Mouse (Mus musculus) myocyte (in vitro differentiated cells): ENCODE data around the gene Mlst8. TPM values are rescaled to one million over a fixed set of nuclear protein-coding genes. Genes with fewer than 3 reads are reported as not detected.
A peak's percentile ranks its signal among the peaks of the same experiment; 100 is the strongest.

Experiments used
- H3K27me3 ChIP-seq: one replicate; pipeline ENCODE4 v1.6.1; 2011; ENCODE audit not compliant: control insufficient read depth, insufficient read depth, insufficient read length
- H3K36me3 ChIP-seq: one replicate; pipeline ENCODE4 v1.6.1; 2011; ENCODE audit not compliant: control insufficient read depth, insufficient read depth
- H3K4me2 ChIP-seq: one replicate; pipeline ENCODE4 v1.6.1; 2011; ENCODE audit warnings: low read depth, control low read depth
- H3K4me3 ChIP-seq: one replicate; pipeline ENCODE4 v1.5.1; 2011; ENCODE audit warnings: mild to moderate bottlenecking, control low read depth, moderate library complexity
- H3K79me2 ChIP-seq: one replicate; pipeline ENCODE4 v1.6.1; 2011; ENCODE audit not compliant: control insufficient read depth, insufficient read depth
- H3ac ChIP-seq: one replicate; pipeline ENCODE4 v1.6.1; 2011; ENCODE audit not compliant: control insufficient read depth, insufficient read length
- CEBPB ChIP-seq: IDR thresholded peaks from 2 replicates; pipeline ENCODE4 v1.6.1; 2011; ENCODE audit warnings: mild to moderate bottlenecking, moderate library complexity; ENCODE audit not compliant: poor library complexity, insufficient read depth, severe bottlenecking
- E2F4 ChIP-seq: IDR thresholded peaks from one replicate; pipeline ENCODE4 v1.6.1; 2011; ENCODE audit warnings: mild to moderate bottlenecking, control low read depth, moderate library complexity; ENCODE audit not compliant: insufficient read depth
- MAX ChIP-seq: IDR thresholded peaks from one replicate; pipeline ENCODE4 v1.6.1; 2011; ENCODE audit warnings: low read depth, mild to moderate bottlenecking, control low read depth
- MYOD1 ChIP-seq, 3 experiments: IDR thresholded peaks; one replicate each; pipeline ENCODE4 v1.6.1; 2011; ENCODE audit warnings: control low read depth in 2 of 3, low read depth in 2 of 3, mild to moderate bottlenecking in 2 of 3, moderate library complexity in 1 of 3; ENCODE audit not compliant: insufficient read length in 2 of 3, control insufficient read depth in 1 of 3
- MYOG ChIP-seq, 3 experiments: IDR thresholded peaks; one replicate each; pipeline ENCODE4 v1.6.1; 2011; ENCODE audit warnings: control low read depth in 2 of 3, low read depth in 2 of 3, mild to moderate bottlenecking in 2 of 3; ENCODE audit not compliant: insufficient read length in 2 of 3, control insufficient read depth in 1 of 3, insufficient read depth in 1 of 3
- POLR2A ChIP-seq: IDR thresholded peaks from one replicate; pipeline ENCODE4 v1.6.1; 2011; ENCODE audit warnings: low read depth, mild to moderate bottlenecking, control low read depth, moderate library complexity; ENCODE audit not compliant: insufficient read length
- POLR2AphosphoS2 ChIP-seq: IDR thresholded peaks from one replicate; pipeline ENCODE4 v1.6.1; 2011; ENCODE audit warnings: low read depth, control low read depth; ENCODE audit not compliant: insufficient read length
- REST ChIP-seq: IDR thresholded peaks from one replicate; pipeline ENCODE4 v1.6.1; 2011; ENCODE audit warnings: mild to moderate bottlenecking, control low read depth, moderate library complexity; ENCODE audit not compliant: insufficient read depth, insufficient read length
- SRF ChIP-seq: IDR thresholded peaks from one replicate; pipeline ENCODE4 v1.6.1; 2011; ENCODE audit warnings: low read depth; ENCODE audit not compliant: control insufficient read depth, insufficient read length
- TCF12 ChIP-seq: IDR thresholded peaks from one replicate; pipeline ENCODE4 v1.6.1; 2011; ENCODE audit warnings: mild to moderate bottlenecking, control low read depth; ENCODE audit not compliant: poor library complexity, insufficient read depth, severe bottlenecking
- TCF3 ChIP-seq: IDR thresholded peaks from one replicate; pipeline ENCODE4 v1.6.1; 2011; ENCODE audit warnings: low read depth, control low read depth; ENCODE audit not compliant: insufficient read length
- USF1 ChIP-seq: IDR thresholded peaks from one replicate; pipeline ENCODE4 v1.6.1; 2011; ENCODE audit warnings: low read depth, mild to moderate bottlenecking, control low read depth, moderate library complexity
- polyA plus RNA-seq: library from polyadenylated mRNA; unstranded; fragments of >200 nt; fragmentation: generic; extraction: Trizol; gene quantifications from one replicate; pipeline ENCODE4 v1.2.1, GENCODE M21; 2012; ENCODE audit warnings: missing spikeins

Gene Mlst8
- polyA plus RNA-seq, 1 experiment, result 16.5 TPM

GRCm38 (mm10) chr17:24524734-24525133 lies 45.9 kb upstream of the Mlst8 start:
- TF ChIP-seq TCF3 (no peak), E2F4 (no peak), POLR2A (no peak), MYOD1 (IDR thresholded peaks at IDR 0.05; ENCODE audit: control insufficient read depth in 1 of 3, insufficient read length in 2 of 3, low read depth in 2 of 3) (no peak), REST (no peak), CEBPB (no peak), POLR2AphosphoS2 (no peak), TCF12 (no peak), MYOG (IDR thresholded peaks at IDR 0.05; ENCODE audit: control insufficient read depth in 1 of 3, insufficient read depth in 1 of 3, insufficient read length in 2 of 3, low read depth in 2 of 3) (no peak), SRF (no peak), MAX (no peak), USF1 (no peak)
- no peak overlapping the region for H3K4me3 ChIP-seq
- H3ac ChIP-seq, result no peak overlapping the region
- no peaks in the 10 kb centered on the region for H3K36me3 ChIP-seq
- peaks cover 85% of the 10 kb centered on the region for H3K79me2 ChIP-seq
- H3K27me3 ChIP-seq, result no peaks in the 10 kb centered on the region
- no peak overlapping the region for H3K4me2 ChIP-seq

GRCm38 (mm10) chr17:24520450-24520849 lies 41.6 kb upstream of the Mlst8 start:
- H3K36me3 ChIP-seq, result peaks cover 12% of the 10 kb centered on the region
- H3ac ChIP-seq, result no peak overlapping the region
- peaks cover 59% of the 10 kb centered on the region for H3K79me2 ChIP-seq
- H3K4me2 ChIP-seq, result no peak overlapping the region
- TF ChIP-seq MYOG (IDR thresholded peaks at IDR 0.05; ENCODE audit: control insufficient read depth in 1 of 3, insufficient read depth in 1 of 3, insufficient read length in 2 of 3, low read depth in 2 of 3), result peak in 2 of 3 experiments; percentile 31 to 81
- TF ChIP-seq POLR2AphosphoS2, result no peak
- TF ChIP-seq E2F4, result no peak
- TF ChIP-seq SRF, result no peak
- no peak for TF ChIP-seq TCF3
- TF ChIP-seq CEBPB, result no peak
- TF ChIP-seq REST, result no peak
- TF ChIP-seq USF1, result no peak
- TF ChIP-seq POLR2A, result no peak
- TF ChIP-seq MAX, result no peak
- peak in 2 of 3 experiments; percentile 68 to 71 for TF ChIP-seq MYOD1 (IDR thresholded peaks at IDR 0.05; ENCODE audit: control insufficient read depth in 1 of 3, insufficient read length in 2 of 3, low read depth in 2 of 3)
- TF ChIP-seq TCF12, result no peak
- no peaks in the 10 kb centered on the region for H3K27me3 ChIP-seq
- H3K4me3 ChIP-seq, result no peak overlapping the region

- Histone ChIP-seq H3K4me2 (no peak overlapping the region), H3K4me3 (no peak overlapping the region), H3ac (no peak overlapping the region), H3K27me3 (no peaks in the 10 kb centered on the region), H3K36me3 (peaks cover 15% of the 10 kb centered on the region), H3K79me2 (peaks cover 3% of the 10 kb centered on the region)
- no peak for TF ChIP-seq POLR2A
- TF ChIP-seq POLR2AphosphoS2, result no peak
- TF ChIP-seq MYOG (IDR thresholded peaks at IDR 0.05; ENCODE audit: control insufficient read depth in 1 of 3, insufficient read depth in 1 of 3, insufficient read length in 2 of 3, low read depth in 2 of 3), result no peak
- no peak for TF ChIP-seq TCF12
- TF ChIP-seq SRF, result no peak
- no peak for TF ChIP-seq MYOD1 (IDR thresholded peaks at IDR 0.05; ENCODE audit: control insufficient read depth in 1 of 3, insufficient read length in 2 of 3, low read depth in 2 of 3)
- TF ChIP-seq USF1, result no peak
- TF ChIP-seq REST, result no peak
- no peak for TF ChIP-seq CEBPB
- TF ChIP-seq E2F4, result no peak
- no peak for TF ChIP-seq MAX
Measured at GRCm38 (mm10) chr17:24514270-24515257, 35.7 kb upstream of the Mlst8 start.

- Histone ChIP-seq H3K36me3 (peaks cover 15% of the 10 kb centered on the region), H3ac (no peak overlapping the region), H3K4me2 (no peak overlapping the region), H3K4me3 (no peak overlapping the region), H3K79me2 (no peaks in the 10 kb centered on the region), H3K27me3 (no peaks in the 10 kb centered on the region)
- TF ChIP-seq MYOG (IDR thresholded peaks at IDR 0.05; ENCODE audit: control insufficient read depth in 1 of 3, insufficient read depth in 1 of 3, insufficient read length in 2 of 3, low read depth in 2 of 3), result no peak
- TF ChIP-seq POLR2AphosphoS2, result no peak
- no peak for TF ChIP-seq REST
- TF ChIP-seq MAX, result no peak
- no peak for TF ChIP-seq CEBPB
- no peak for TF ChIP-seq POLR2A
- no peak for TF ChIP-seq TCF3
- TF ChIP-seq TCF12, result no peak
- no peak for TF ChIP-seq USF1
- no peak for TF ChIP-seq SRF
- TF ChIP-seq E2F4, result no peak
- no peak for TF ChIP-seq MYOD1 (IDR thresholded peaks at IDR 0.05; ENCODE audit: control insufficient read depth in 1 of 3, insufficient read length in 2 of 3, low read depth in 2 of 3)
Measured at GRCm38 (mm10) chr17:24513609-24514008, 34.7 kb upstream of the Mlst8 start.
